Mouse (Mus musculus): Measurements from ENCODE around the gene Fxyd1.

Fxyd1 gene

DNA sequence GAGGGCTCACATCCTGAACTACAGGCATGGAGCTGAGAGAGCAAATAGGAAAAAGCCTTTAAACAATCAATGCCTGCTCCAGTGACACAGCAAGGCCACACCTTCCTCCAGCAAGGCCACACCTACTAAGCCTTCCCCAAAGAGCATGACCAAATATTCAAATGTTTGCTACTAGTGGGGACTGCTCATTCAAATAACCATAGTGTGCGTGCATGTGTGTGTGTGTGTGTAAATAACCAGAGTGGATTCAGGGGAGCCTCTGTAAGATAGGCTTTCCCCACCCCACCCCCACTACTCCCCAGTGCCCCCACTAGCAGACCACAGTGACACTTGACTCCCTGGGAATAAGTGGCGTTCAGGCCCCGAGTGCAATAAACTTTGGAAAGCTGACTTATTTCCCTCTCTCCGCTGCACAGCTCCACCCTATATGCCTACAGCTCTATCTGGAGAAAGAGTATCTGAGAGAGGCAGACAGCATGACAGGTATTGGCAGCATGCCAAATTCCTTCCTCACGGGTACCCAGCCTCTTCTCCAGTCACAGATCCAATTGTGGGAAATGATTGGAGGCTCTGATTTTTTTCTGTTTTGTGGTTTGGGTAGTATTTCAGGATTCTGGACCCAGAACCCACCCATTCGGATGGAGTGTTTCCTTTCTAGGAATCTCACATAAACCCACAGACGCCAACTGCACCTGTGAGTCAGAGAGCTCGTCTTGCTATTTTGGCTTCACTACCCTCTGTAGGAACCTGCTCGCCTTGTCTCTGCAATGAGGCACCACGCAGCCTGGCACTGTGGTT lies 39.7 kb downstream of the Fxyd1 start:
- in situ Hi-C loops (cut with MboI, MseI), result no loop called here

- in situ Hi-C loops (cut with MboI, MseI), result no loop called here
Observed at GRCm38 (mm10) chr7:31012971-31013370, 44.0 kb downstream of the Fxyd1 start.

GRCm38 (mm10) chr7:31008889-31009288 lies 48.1 kb downstream of the Fxyd1 start:
- in situ Hi-C loops (cut with MboI, MseI), result no loop called here

DNA sequence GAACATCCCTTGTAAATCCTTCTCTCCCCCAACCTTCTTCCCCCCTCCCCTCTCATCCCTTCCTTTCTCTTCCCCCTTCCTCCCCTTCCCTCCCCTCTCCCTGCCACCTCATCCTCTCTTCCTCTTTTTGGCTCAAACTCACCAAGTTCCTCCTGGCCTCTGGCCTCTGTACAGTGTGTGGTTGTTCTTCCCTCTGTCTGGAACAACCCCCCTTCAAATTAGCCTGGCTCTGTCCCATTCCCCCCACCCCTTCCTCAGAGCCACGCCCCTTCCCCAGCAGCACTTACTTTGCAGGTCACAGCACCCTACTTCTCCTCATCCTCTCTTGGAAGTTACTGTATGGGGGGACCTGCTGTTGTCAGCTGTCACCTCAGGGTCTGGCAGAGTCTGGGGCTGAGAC lies 48.8 kb downstream of the Fxyd1 start:
- in situ Hi-C loops (cut with MboI, MseI), result no loop called here

DNA sequence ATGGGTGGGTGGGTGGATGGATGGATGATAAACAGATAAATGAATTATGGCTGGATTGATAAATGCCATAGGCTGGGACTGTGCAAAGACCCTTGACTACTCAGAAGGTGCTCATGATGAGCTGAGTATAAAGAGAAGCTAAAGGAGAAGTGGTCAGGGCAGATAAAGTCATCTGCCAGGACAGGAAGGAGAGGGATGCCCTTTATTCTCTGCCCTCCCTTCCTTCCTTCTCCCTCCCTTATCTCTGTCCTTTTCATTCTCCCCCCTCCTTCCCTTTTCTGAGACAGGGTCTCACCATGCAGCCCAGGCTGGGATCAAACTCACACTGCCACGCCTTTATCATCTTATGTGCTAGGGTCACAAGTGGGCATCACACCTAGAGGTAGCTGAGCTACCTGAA lies 49.2 kb downstream of the Fxyd1 start:
- in situ Hi-C loops (cut with MboI, MseI), result no loop called here

- in situ Hi-C loops (cut with MboI, MseI), result no loop called here
Observed at GRCm38 (mm10) chr7:31002650-31003049, 54.3 kb downstream of the Fxyd1 start.
